Mouse (Mus musculus): Measurements from ENCODE around the gene Fuca1. TPM values are rescaled to one million over a fixed set of nuclear protein-coding genes. Genes with fewer than 3 reads are reported as not detected.
A peak's percentile ranks its signal among the peaks of the same experiment; 100 is the strongest.

Fuca1 gene
- total and polyA plus RNA-seq, 3 experiments: 32.6 to 77.6 (median 66.5) TPM

- no peak for DNase-seq (ENCODE audit: extremely low read depth)
- H3K27me3 ChIP-seq (replicated peaks): no peaks in the 10 kb centered on the region
- dilution Hi-C loops (cut with MboI; ENCODE audit: extremely low pct_ligation_motif_present, extremely low pct_unique_long_range_greater_than_20kb, low sequenced_read_pairs): no loop called here
- no peak overlapping the region for H3K4me2 ChIP-seq (ENCODE audit: insufficient read depth, low read depth, poor library complexity, severe bottlenecking)
- H3K4me1 ChIP-seq (ENCODE audit: control insufficient read depth in 1 of 2, insufficient read depth in 2 of 2): peaks cover 44 to 76% of the 10 kb centered on the region in 2 experiments
- in situ Hi-C loops (cut with MboI; ENCODE audit: low pct_ligation_motif_present, low pct_unique_long_range_greater_than_20kb, low sequenced_read_pairs): loop anchor here (5.0 kb wide), 1 partner anchor 153 kb away; the partner anchor contains the start of gene Rpl11
- H3K9ac ChIP-seq (ENCODE audit: insufficient read depth, low read depth): no peak overlapping the region
- no peaks in the 10 kb centered on the region for H3K79me2 ChIP-seq (replicated peaks; ENCODE audit: control insufficient read depth, extremely low read depth, insufficient read depth, poor library complexity, severe bottlenecking)
- H3K9me3 ChIP-seq (replicated peaks; ENCODE audit: low read length): peaks cover 2% of the 10 kb centered on the region
- H3K36me3 ChIP-seq (replicated peaks in 1 of 2; ENCODE audit: control insufficient read depth in 1 of 2, insufficient read depth in 1 of 2, low read length in 1 of 2): peaks cover 0 to 5% of the 10 kb centered on the region in 2 experiments
- H3K27ac ChIP-seq (ENCODE audit: insufficient read depth, low read depth): peak overlapping the region; percentile 9; the same call in 1 of the 2 replicates
- H3K4me3 ChIP-seq (replicated peaks in 1 of 3; ENCODE audit: low read depth in 2 of 3, low read length in 2 of 3, poor library complexity in 1 of 3): no peak overlapping the region
- TF ChIP-seq JUND (conservative IDR thresholded peaks at IDR 0.05; ENCODE audit: low read depth, low read length) (no peak), USF1 (IDR thresholded peaks at IDR 0.05; ENCODE audit: low read depth, low read length) (no peak), USF2 (conservative IDR thresholded peaks at IDR 0.05; ENCODE audit: low read depth, low read length) (no peak), POLR2AphosphoS2 (IDR thresholded peaks at IDR 0.05; ENCODE audit: low read depth, low read length) (no peak), E2F4 (IDR thresholded peaks at IDR 0.05; ENCODE audit: insufficient replicate concordance, low read depth, low read length) (no peak), EP300 (IDR thresholded peaks at IDR 0.05; ENCODE audit: low read length) (no peak), UBTF (IDR thresholded peaks at IDR 0.05; ENCODE audit: low read depth, low read length) (no peak), RAD21 (IDR thresholded peaks at IDR 0.05; ENCODE audit: low read depth, low read length) (no peak), CHD1 (IDR thresholded peaks at IDR 0.05; ENCODE audit: low read depth, low read length) (no peak), NRF1 (IDR thresholded peaks at IDR 0.05; ENCODE audit: low read depth, low read length) (no peak), JUN (IDR thresholded peaks at IDR 0.05; ENCODE audit: insufficient read depth, low read depth, low read length) (no peak), ETS1 (conservative IDR thresholded peaks at IDR 0.05; ENCODE audit: low read depth, low read length) (no peak), PAX5 (IDR thresholded peaks at IDR 0.05; ENCODE audit: low read length) (no peak), MEF2A (IDR thresholded peaks at IDR 0.05; ENCODE audit: borderline replicate concordance, low read depth, low read length) (no peak)
These were observed 21.5 kb upstream of the Fuca1 start for GRCm38 (mm10) chr4:135899050-135899448.

GRCm38 (mm10) chr4:135900008-135900407, 20.5 kb upstream of the Fuca1 start:
- Histone ChIP-seq H3K9me3 (replicated peaks; ENCODE audit: low read length) (peaks cover 2% of the 10 kb centered on the region), H3K27me3 (replicated peaks) (no peaks in the 10 kb centered on the region), H3K4me1 (ENCODE audit: control insufficient read depth in 1 of 2, insufficient read depth in 2 of 2) (peaks cover 36 to 70% of the 10 kb centered on the region in 2 experiments), H3K4me2 (ENCODE audit: insufficient read depth, low read depth, poor library complexity, severe bottlenecking) (peak overlapping the region; percentile 29; the same call in 1 of the 2 replicates), H3K9ac (ENCODE audit: insufficient read depth, low read depth) (no peak overlapping the region), H3K36me3 (replicated peaks in 1 of 2; ENCODE audit: control insufficient read depth in 1 of 2, insufficient read depth in 1 of 2, low read length in 1 of 2) (peaks cover 0 to 14% of the 10 kb centered on the region in 2 experiments), H3K4me3 (replicated peaks in 1 of 3; ENCODE audit: low read depth in 2 of 3, low read length in 2 of 3, poor library complexity in 1 of 3) (no peak overlapping the region), H3K79me2 (replicated peaks; ENCODE audit: control insufficient read depth, extremely low read depth, insufficient read depth, poor library complexity, severe bottlenecking) (no peaks in the 10 kb centered on the region), H3K27ac (ENCODE audit: insufficient read depth, low read depth) (peak overlapping the region; percentile 80)
- dilution Hi-C loops (cut with MboI; ENCODE audit: extremely low pct_ligation_motif_present, extremely low pct_unique_long_range_greater_than_20kb, low sequenced_read_pairs) (no loop called here), in situ Hi-C loops (cut with MboI; ENCODE audit: low pct_ligation_motif_present, low pct_unique_long_range_greater_than_20kb, low sequenced_read_pairs) (no loop called here)
- peak; percentile 90 for DNase-seq (ENCODE audit: extremely low read depth)
- TF ChIP-seq TCF12 (IDR thresholded peaks at IDR 0.05; ENCODE audit: low read depth, low read length) (peak; percentile 98), ZNF384 (IDR thresholded peaks at IDR 0.05; ENCODE audit: low read depth, low read length) (no peak), UBTF (IDR thresholded peaks at IDR 0.05; ENCODE audit: low read depth, low read length) (no peak), NELFE (IDR thresholded peaks at IDR 0.05; ENCODE audit: low read depth, low read length) (0 out of 2 replicates have a peak, but pooled peaks have one; percentile 46), HCFC1 (IDR thresholded peaks at IDR 0.05; ENCODE audit: low read depth, low read length) (peak; percentile 34; the same call in 1 of the 2 replicates), E2F4 (IDR thresholded peaks at IDR 0.05; ENCODE audit: insufficient replicate concordance, low read depth, low read length) (no peak), ZC3H11A (IDR thresholded peaks at IDR 0.05; ENCODE audit: low read depth, low read length) (no peak), SMC3 (IDR thresholded peaks at IDR 0.05; ENCODE audit: low read depth, low read length) (peak; percentile 22; the same call in 1 of the 2 replicates), MAX (IDR thresholded peaks at IDR 0.05; ENCODE audit: low read length) (no peak), EP300 (IDR thresholded peaks at IDR 0.05; ENCODE audit: low read length) (peak; percentile 97), USF2 (conservative IDR thresholded peaks at IDR 0.05; ENCODE audit: low read depth, low read length) (no peak), POLR2A (IDR thresholded peaks at IDR 0.05; ENCODE audit: low read depth, low read length) (peak; percentile 36; the same call in 1 of the 2 replicates), ETS1 (conservative IDR thresholded peaks at IDR 0.05; ENCODE audit: low read depth, low read length) (peak; percentile 85), CHD1 (IDR thresholded peaks at IDR 0.05; ENCODE audit: low read depth, low read length) (no peak), MYC (IDR thresholded peaks at IDR 0.05; ENCODE audit: low read depth, low read length) (no peak), USF1 (IDR thresholded peaks at IDR 0.05; ENCODE audit: low read depth, low read length) (no peak), KAT2A (IDR thresholded peaks at IDR 0.05; ENCODE audit: insufficient replicate concordance, low read length) (peak; percentile 73; the same call in 1 of the 2 replicates), GABPA (IDR thresholded peaks at IDR 0.05; ENCODE audit: insufficient replicate concordance, low read depth, low read length) (no peak), JUN (IDR thresholded peaks at IDR 0.05; ENCODE audit: insufficient read depth, low read depth, low read length) (no peak), TBP (conservative IDR thresholded peaks at IDR 0.05; ENCODE audit: low read depth, low read length) (0 out of 2 replicates have a peak, but pooled peaks have one; percentile 44), RCOR1 (conservative IDR thresholded peaks at IDR 0.05; ENCODE audit: low read depth, low read length) (peak; percentile 81; the same call in 1 of the 2 replicates), SIN3A (IDR thresholded peaks at IDR 0.05; ENCODE audit: low read length) (no peak; the same call in 1 of the 2 replicates), ELF1 (IDR thresholded peaks at IDR 0.05; ENCODE audit: low read depth, low read length) (peak; percentile 32; the same call in 1 of the 2 replicates), BHLHE40 (IDR thresholded peaks at IDR 0.05; ENCODE audit: low read depth, low read length) (peak; percentile 61), ZMIZ1 (IDR thresholded peaks at IDR 0.05; ENCODE audit: low read depth, low read length) (no peak)

Measured in CH12.LX (cell line).